Mouse (Mus musculus): Measurements from ENCODE around the gene Cntn4.

DNA sequence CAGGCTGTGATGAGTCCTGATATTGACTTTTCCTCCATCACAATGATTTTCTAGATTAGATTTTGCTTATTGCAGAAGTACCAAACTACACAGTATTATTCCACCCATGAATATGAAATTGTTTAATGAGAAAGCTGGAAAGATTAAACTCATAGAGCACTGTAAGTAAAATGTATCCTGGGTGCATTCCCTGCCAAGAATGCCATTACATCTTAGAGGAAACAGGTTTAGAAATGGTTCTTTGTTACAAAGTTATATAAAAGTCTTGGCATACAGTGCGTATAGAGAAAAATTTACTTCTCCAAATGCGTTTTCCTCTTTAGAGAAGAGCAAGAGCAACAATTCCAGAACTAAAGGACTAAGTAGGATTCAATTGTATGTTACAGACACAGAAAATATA lies 261.8 kb downstream of the Cntn4 start:
- no peak for TF ChIP-seq CTCF (IDR thresholded peaks at IDR 0.05; ENCODE audit: control insufficient read depth, insufficient read depth, low read length)
- no peak for TF ChIP-seq POLR2A (IDR thresholded peaks at IDR 0.05; ENCODE audit: borderline replicate concordance, control insufficient read depth, low read depth, low read length)

Data from bone marrow, adult 2 months (tissue).